Mouse (Mus musculus) megakaryocyte, adult 5-6 weeks (primary cell): ENCODE measurements at regions not wholly inside any gene's neighbourhood (a gene's known extent, or its start where the extent isn't known, plus 50 kb on each side); places are given as distances from the start of the nearest gene placed in this dataset.

ENCODE experiments used
- ATAC-seq: 2 replicates; pipeline ENCODE4 v1.8.0; 2016; ENCODE audit warnings: mild to moderate bottlenecking, inconsistent platforms; ENCODE audit not compliant: poor library complexity, severe bottlenecking

- ATAC-seq = no peak
These were observed 81.2 kb upstream of the Nck2 start for GRCm38 (mm10) chr1:43363178-43363577.

GRCm38 (mm10) chr1:43366433-43366832 lies 77.9 kb upstream of the Nck2 start:
- no peak for ATAC-seq

- no peak for ATAC-seq
These were observed 77.1 kb upstream of the Nck2 start for GRCm38 (mm10) chr1:43367151-43367895.

- no peak for ATAC-seq
These were observed 72.5 kb upstream of the Nck2 start for GRCm38 (mm10) chr1:43371863-43372262.

- ATAC-seq = no peak
These were observed 69.4 kb upstream of the Nck2 start for GRCm38 (mm10) chr1:43374946-43375345.

GRCm38 (mm10) chr1:43375851-43376250 lies 68.5 kb upstream of the Nck2 start:
- ATAC-seq = no peak

GRCm38 (mm10) chr1:43377491-43378263 lies 66.7 kb upstream of the Nck2 start:
- no peak for ATAC-seq

- ATAC-seq = no peak
These were observed 59.4 kb upstream of the Nck2 start for GRCm38 (mm10) chr1:43385008-43385407.

GRCm38 (mm10) chr1:43394035-43394434 lies 50.3 kb upstream of the Nck2 start:
- ATAC-seq = no peak
